Mouse (Mus musculus) heart, adult 2 months (tissue): ENCODE results near the gene Itgbl1. TPM values are rescaled to one million over a fixed set of nuclear protein-coding genes. Genes with fewer than 3 reads are reported as not detected.
"Not testable (repeated sequence)": the region's sequence is repeated elsewhere in the genome, so short reads cannot be mapped to it uniquely, and the experiment has no call there.

Experiments
- DNase-seq, 2 experiments: peaks; one replicate each; pipeline ENCODE4 v3.0.0; 2021
- H3K27ac ChIP-seq: fragments of 200-600 bp; 2 replicates; pipeline ENCODE4 v1.8.1; 2022
- H3K27me3 ChIP-seq: fragments of 200-500 bp; 2 replicates; pipeline ENCODE4 v1.6.1; 2012; ENCODE audit warnings: mild to moderate bottlenecking, low read length, inconsistent platforms, mixed read lengths; ENCODE audit not compliant: control insufficient read depth, insufficient read depth
- H3K36me3 ChIP-seq: fragments of 200-500 bp; 2 replicates; pipeline ENCODE4 v1.6.1; 2012; ENCODE audit warnings: low read length, inconsistent platforms; ENCODE audit not compliant: control insufficient read depth, insufficient read depth
- H3K4me1 ChIP-seq: fragments of 200-500 bp; 2 replicates; pipeline ENCODE4 v1.6.1; 2011; ENCODE audit warnings: low read length; ENCODE audit not compliant: control insufficient read depth, insufficient read depth
- H3K4me3 ChIP-seq: fragments of 200-600 bp; 2 replicates; pipeline ENCODE4 v1.8.1; 2022
- H3K79me2 ChIP-seq: fragments of 200-500 bp; replicated peaks from 2 replicates; pipeline ENCODE4 v1.6.1; 2012; ENCODE audit warnings: mild to moderate bottlenecking, inconsistent platforms, low read length, moderate library complexity, mixed read lengths; ENCODE audit not compliant: control insufficient read depth, insufficient read depth
- H3K9ac ChIP-seq: fragments of 200-500 bp; 2 replicates; pipeline ENCODE4 v1.6.1; 2012; ENCODE audit warnings: low read depth, mild to moderate bottlenecking, control low read depth, inconsistent platforms, low read length, mixed read lengths
- CTCF ChIP-seq: fragments of 200-600 bp; IDR thresholded peaks from 2 replicates; pipeline ENCODE4 v1.8.1; 2022; ENCODE audit warnings: antibody characterized with exemption, mild to moderate bottlenecking, moderate library complexity
- EP300 ChIP-seq: fragments of 200-500 bp; IDR thresholded peaks from 2 replicates; pipeline ENCODE4 v1.6.1; 2011; ENCODE audit warnings: low read depth, low read length, control low read depth; ENCODE audit not compliant: insufficient read depth
- POLR2A ChIP-seq: fragments of 200-500 bp; IDR thresholded peaks from 2 replicates; pipeline ENCODE4 v1.6.1; 2011; ENCODE audit warnings: mild to moderate bottlenecking, low read depth, low read length, control low read depth; ENCODE audit not compliant: insufficient read depth
- WGBS: fragments of 180-500 bp; shearing (Covaris S2); methylation state at CpG from one replicate; pipeline ENCODE4 v1.1.7; 2018; 5-methylcytosine and 5-hydroxymethylcytosine counted together
- intact Hi-C: fragments of 180-260 bp; cut with DNase I; formaldehyde crosslinking; loops from one replicate; pipeline ENCODE4 v1.15.1; 2025
- polyA plus RNA-seq: library from polyadenylated mRNA; depleted of rRNA; stranded (reverse); fragments of >200 nt; gene quantifications from 2 replicates; pipeline ENCODE4 v1.2.3, GENCODE M21; 2012
- total RNA-seq, 2 experiments: library from RNA; stranded (reverse); gene quantifications; 2 replicates each; pipeline ENCODE4 v1.2.3; 2021

The Itgbl1 gene
- total and polyA plus RNA-seq, 3 experiments: 4.3 to 4.9 (median 4.3) TPM

DNA sequence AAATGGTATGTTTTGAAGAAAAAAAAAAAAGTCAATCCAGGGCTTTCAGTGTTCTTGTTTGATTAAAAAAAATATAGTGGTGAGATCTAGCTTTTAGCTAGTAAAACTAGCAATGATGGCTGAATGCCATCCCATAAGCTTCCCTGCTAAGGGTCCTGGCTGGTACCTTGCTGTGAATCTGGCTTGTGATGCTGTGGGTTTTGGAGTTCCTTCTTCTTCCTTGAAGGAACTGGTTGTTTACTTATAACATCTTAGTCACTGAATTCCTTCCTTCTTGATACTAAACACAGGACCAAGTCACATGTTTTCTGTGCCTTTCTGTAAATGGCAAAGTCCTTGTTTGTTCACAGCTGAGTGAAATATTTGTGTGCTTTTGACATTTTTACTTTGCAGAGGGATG lies 3.4 kb downstream of the Itgbl1 start:
- H3K27me3 ChIP-seq: no peaks in the 10 kb centered on the region
- no peak for DNase-seq
- H3K36me3 ChIP-seq: no peaks in the 10 kb centered on the region
- intact Hi-C loops: no loop called here
- no peak overlapping the region for H3K4me3 ChIP-seq
- H3K27ac ChIP-seq: no peak overlapping the region
- no peak overlapping the region for H3K9ac ChIP-seq
- H3K79me2 ChIP-seq: no peaks in the 10 kb centered on the region
- H3K4me1 ChIP-seq: 0 out of 2 replicates have a peak, but pooled peaks cover 1% of the 10 kb centered on the region
- TF ChIP-seq POLR2A (no peak), CTCF (no peak), EP300 (no peak)

DNA sequence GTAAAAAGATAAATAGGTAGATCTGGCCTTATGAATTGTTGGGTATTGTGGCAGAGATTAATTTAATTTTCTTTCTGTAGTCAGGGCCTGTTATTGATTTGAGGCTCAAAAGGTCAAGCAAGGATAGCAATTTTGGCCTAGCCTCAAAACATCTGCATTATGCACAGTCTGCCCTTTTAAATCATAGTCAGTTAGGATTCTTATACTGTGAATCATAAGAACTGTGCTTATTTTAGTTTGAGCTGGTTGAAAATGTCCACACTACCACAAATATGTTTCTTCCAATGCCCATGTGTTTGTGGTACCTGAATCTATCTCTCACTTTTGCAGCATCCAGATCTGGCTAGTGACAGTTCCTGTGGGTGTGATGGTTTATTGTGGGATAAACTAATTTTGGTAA lies 4.7 kb downstream of the Itgbl1 start:
- intact Hi-C loops: no loop called here
- Histone ChIP-seq H3K27me3 (no peaks in the 10 kb centered on the region), H3K4me3 (no peak overlapping the region), H3K27ac (no peak overlapping the region), H3K4me1 (0 out of 2 replicates have a peak, but pooled peaks cover 1% of the 10 kb centered on the region), H3K36me3 (no peaks in the 10 kb centered on the region), H3K9ac (no peak overlapping the region), H3K79me2 (no peaks in the 10 kb centered on the region)
- DNase-seq: no peak
- TF ChIP-seq POLR2A: no peak
- no peak for TF ChIP-seq CTCF
- no peak for TF ChIP-seq EP300

DNA sequence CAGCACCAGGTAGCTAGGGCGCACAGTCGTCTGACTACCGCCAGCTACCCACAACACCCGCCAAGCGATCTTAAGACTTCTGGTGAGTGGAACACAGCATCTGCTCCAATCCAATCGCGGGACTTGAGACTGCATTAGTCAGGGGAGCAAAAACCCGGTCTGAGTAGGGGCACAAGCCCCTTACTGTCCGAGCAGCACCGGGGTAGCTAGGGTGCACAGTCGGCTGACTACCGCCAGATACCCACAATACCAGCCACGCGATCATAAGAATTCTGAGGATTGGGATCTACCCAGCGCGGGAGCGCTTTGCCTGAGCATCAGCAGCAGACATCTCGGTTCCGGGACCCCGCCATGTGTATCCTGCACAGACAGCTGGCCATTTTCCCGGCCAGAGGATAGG lies 11.3 kb downstream of the Itgbl1 start:
- intact Hi-C loops, H3K9ac ChIP-seq, H3K4me3 ChIP-seq, H3K4me1 ChIP-seq, H3K27ac ChIP-seq, H3K36me3 ChIP-seq, H3K79me2 ChIP-seq, DNase-seq, H3K27me3 ChIP-seq: not testable (repeated sequence)
- WGBS: 73% methylated on average over 21 of the region's 21 CpGs

DNA sequence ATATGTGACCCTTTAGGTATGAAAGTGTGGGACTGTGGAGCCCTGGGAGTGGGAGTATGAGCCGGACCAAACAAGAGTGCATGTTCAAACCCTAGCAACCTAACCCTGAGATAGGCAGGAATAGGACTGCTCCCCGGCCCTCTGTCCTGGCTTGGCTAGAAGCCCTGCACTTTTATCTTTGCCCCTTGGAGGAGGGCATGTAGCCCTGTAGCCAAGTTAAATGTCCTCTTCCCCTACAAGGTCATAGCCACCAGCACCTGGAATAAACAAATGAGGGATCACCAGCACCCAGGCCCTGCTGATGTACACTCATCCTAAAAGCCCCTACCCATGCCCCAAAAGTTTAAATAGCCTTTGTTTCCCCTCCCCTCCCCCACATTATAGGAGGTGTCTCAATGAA lies 18.3 kb downstream of the Itgbl1 start:
- Histone ChIP-seq H3K27me3 (no peaks in the 10 kb centered on the region), H3K27ac (no peak overlapping the region), H3K9ac (no peak overlapping the region), H3K79me2 (no peaks in the 10 kb centered on the region), H3K4me1 (no peaks in the 10 kb centered on the region), H3K4me3 (no peak overlapping the region), H3K36me3 (no peaks in the 10 kb centered on the region)
- TF ChIP-seq POLR2A (no peak), CTCF (no peak), EP300 (no peak)
- no peak for DNase-seq
- intact Hi-C loops: no loop called here
- WGBS: 31% methylated on average over 2 of the region's 2 CpGs

DNA sequence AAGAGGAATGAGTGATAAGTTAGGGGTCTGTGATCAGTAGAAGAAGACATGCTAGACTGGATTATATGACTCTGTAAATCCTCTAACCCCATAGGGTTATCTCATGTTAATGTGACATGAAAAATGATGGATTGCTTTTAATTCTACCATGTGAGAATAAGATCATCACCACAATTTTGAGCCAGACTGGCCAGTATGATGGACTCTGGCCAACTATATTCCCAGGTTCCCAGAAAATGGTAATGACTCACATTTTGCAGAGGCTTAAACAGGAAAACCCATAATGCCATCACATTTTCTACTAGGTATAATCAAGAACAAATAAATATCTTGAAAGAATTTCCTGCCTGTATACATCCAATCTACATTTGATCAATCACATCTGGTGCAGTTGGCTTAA lies 55.0 kb downstream of the Itgbl1 start:
- TF ChIP-seq EP300 (no peak), POLR2A (no peak), CTCF (no peak)
- Histone ChIP-seq H3K4me1 (no peaks in the 10 kb centered on the region), H3K27me3 (no peaks in the 10 kb centered on the region), H3K27ac (no peak overlapping the region), H3K36me3 (no peaks in the 10 kb centered on the region), H3K79me2 (no peaks in the 10 kb centered on the region), H3K4me3 (no peak overlapping the region), H3K9ac (no peak overlapping the region)
- intact Hi-C loops: no loop called here
- no peak for DNase-seq

DNA sequence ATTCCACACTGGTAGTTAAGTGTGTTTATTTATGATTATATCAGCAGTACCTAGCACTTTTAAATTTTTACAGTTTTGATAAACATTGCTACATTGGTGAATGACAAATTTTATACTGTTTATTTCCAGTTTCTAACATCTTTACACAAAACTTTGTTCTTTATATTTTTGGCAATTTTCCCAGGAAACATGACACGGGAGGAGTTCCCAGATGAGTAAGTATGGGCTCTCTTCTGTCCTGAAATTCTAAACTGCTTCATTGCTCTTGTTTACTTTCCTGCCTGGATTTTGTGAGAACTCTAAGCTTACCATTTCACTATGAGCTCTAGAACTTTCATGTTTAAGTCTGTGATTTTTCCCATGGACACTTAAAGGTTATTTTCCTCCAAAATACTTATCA lies 82.3 kb downstream of the Itgbl1 start:
- intact Hi-C loops: no loop called here

More for the DNA sequence above, 82.3 kb downstream of the Itgbl1 start:
- no peaks in the 10 kb centered on the region for H3K36me3 ChIP-seq
- H3K9ac ChIP-seq: no peak overlapping the region
- TF ChIP-seq CTCF (no peak), POLR2A (no peak), EP300 (no peak)
- H3K79me2 ChIP-seq: no peaks in the 10 kb centered on the region
- WGBS: 35% methylated on average over 1 of the region's 1 CpGs
- H3K27me3 ChIP-seq: no peaks in the 10 kb centered on the region
- H3K4me3 ChIP-seq: no peak overlapping the region
- no peak overlapping the region for H3K27ac ChIP-seq
- H3K4me1 ChIP-seq: no peaks in the 10 kb centered on the region
- DNase-seq: no peak
